Mouse (Mus musculus) hindbrain, embryonic 16.5 days (tissue): ENCODE results near the gene Cd81. TPM values are rescaled to one million over a fixed set of nuclear protein-coding genes. Genes with fewer than 3 reads are reported as not detected.

Experiments
- ATAC-seq: fragments of 200-750 bp; cut with Nextera tagmentation; 2 replicates; pipeline ENCODE4 v1.8.0; 2017; ENCODE audit warnings: moderate TSS enrichment, moderate library complexity
- H3K27ac ChIP-seq: fragments of 300-500 bp; sonication (generic); 2 replicates; pipeline ENCODE4 v1.5.1; 2014; ENCODE audit warnings: low read depth, mild to moderate bottlenecking, control low read depth, low read length, moderate library complexity
- H3K27me3 ChIP-seq: fragments of 300-500 bp; sonication (generic); replicated peaks from 2 replicates; pipeline ENCODE4 v1.6.1; 2014; ENCODE audit warnings: low read length; ENCODE audit not compliant: control insufficient read depth, insufficient read depth
- H3K36me3 ChIP-seq: fragments of 300-500 bp; sonication (generic); 2 replicates; pipeline ENCODE4 v1.6.1; 2014; ENCODE audit warnings: mild to moderate bottlenecking, low read length, moderate library complexity, mixed read lengths; ENCODE audit not compliant: control insufficient read depth, insufficient read depth
- H3K4me1 ChIP-seq: fragments of 300-500 bp; sonication (generic); 2 replicates; pipeline ENCODE4 v1.6.1; 2014; ENCODE audit warnings: low read depth, low read length; ENCODE audit not compliant: control insufficient read depth, insufficient read depth
- H3K4me2 ChIP-seq: fragments of 300-500 bp; sonication (generic); 2 replicates; pipeline ENCODE4 v1.6.1; 2014; ENCODE audit warnings: mild to moderate bottlenecking, low read length, control low read depth, moderate library complexity
- H3K4me3 ChIP-seq: fragments of 300-500 bp; sonication (generic); 2 replicates; pipeline ENCODE4 v1.5.1; 2014; ENCODE audit warnings: mild to moderate bottlenecking, low read length, control low read depth, moderate library complexity
- H3K9ac ChIP-seq: fragments of 300-500 bp; sonication (generic); 2 replicates; pipeline ENCODE4 v1.6.1; 2014; ENCODE audit warnings: low read depth, mild to moderate bottlenecking, control low read depth, low read length, moderate library complexity
- H3K9me3 ChIP-seq: fragments of 300-500 bp; sonication (generic); 2 replicates; pipeline ENCODE4 v1.6.1; 2014; ENCODE audit warnings: mild to moderate bottlenecking, low read length, moderate library complexity; ENCODE audit not compliant: control insufficient read depth
- WGBS: fragments of 180-500 bp; shearing (Covaris S2); extraction: QIAGEN DNeasy Blood & Tissue Kit; methylation state at CpG from one replicate; pipeline ENCODE4 v1.1.7; 2014; 5-methylcytosine and 5-hydroxymethylcytosine counted together
- polyA plus RNA-seq: library from polyadenylated mRNA; unstranded; fragments of >200 nt; fragmentation: Nextera tagmentation; extraction: Ambion mirVana; gene quantifications from 2 replicates; pipeline ENCODE4 v1.2.1, GENCODE M21; 2015

Gene Cd81
- polyA plus RNA-seq, 1 experiment from 2014 or later, result 585 TPM

GRCm38 (mm10) chr7:143042897-143043300 lies 9.6 kb upstream of the Cd81 start:
- no peaks in the 10 kb centered on the region for H3K4me1 ChIP-seq
- no peaks in the 10 kb centered on the region for H3K36me3 ChIP-seq
- 89% methylated on average over 3 of the region's 3 CpGs for WGBS
- H3K27ac ChIP-seq, result no peak overlapping the region
- H3K4me2 ChIP-seq, result no peak overlapping the region
- ATAC-seq, result no peak
- no peak overlapping the region for H3K9ac ChIP-seq
- H3K27me3 ChIP-seq, result no peaks in the 10 kb centered on the region
- no peak overlapping the region for H3K4me3 ChIP-seq
- H3K9me3 ChIP-seq, result no peaks in the 10 kb centered on the region

GRCm38 (mm10) chr7:143044049-143044825 lies 8.3 kb upstream of the Cd81 start:
- no peak overlapping the region for H3K4me2 ChIP-seq
- no peak for ATAC-seq
- WGBS, result 94% methylated on average over 2 of the region's 2 CpGs

GRCm38 (mm10) chr7:143044826-143045206 lies 7.7 kb upstream of the Cd81 start:
- Histone ChIP-seq H3K27me3 (no peaks in the 10 kb centered on the region), H3K36me3 (no peaks in the 10 kb centered on the region), H3K9ac (no peak overlapping the region), H3K4me2 (no peak overlapping the region), H3K4me1 (no peaks in the 10 kb centered on the region), H3K27ac (no peak overlapping the region), H3K4me3 (no peak overlapping the region), H3K9me3 (no peaks in the 10 kb centered on the region)
- ATAC-seq, result no peak

More at GRCm38 (mm10) chr7:143044049-143044825, 8.3 kb upstream of the Cd81 start:
- no peak overlapping the region for H3K4me3 ChIP-seq
- no peaks in the 10 kb centered on the region for H3K4me1 ChIP-seq
- no peaks in the 10 kb centered on the region for H3K36me3 ChIP-seq
- H3K9ac ChIP-seq, result no peak overlapping the region
- no peak overlapping the region for H3K27ac ChIP-seq
- H3K27me3 ChIP-seq, result no peaks in the 10 kb centered on the region
- no peaks in the 10 kb centered on the region for H3K9me3 ChIP-seq

GRCm38 (mm10) chr7:143046358-143046757 lies 6.2 kb upstream of the Cd81 start:
- Histone ChIP-seq H3K27me3 (no peaks in the 10 kb centered on the region), H3K9me3 (no peaks in the 10 kb centered on the region), H3K4me1 (no peaks in the 10 kb centered on the region), H3K9ac (no peak overlapping the region), H3K4me2 (no peak overlapping the region), H3K27ac (no peak overlapping the region), H3K4me3 (no peak overlapping the region), H3K36me3 (no peaks in the 10 kb centered on the region)
- no peak for ATAC-seq
- 80% methylated on average over 7 of the region's 7 CpGs for WGBS

GRCm38 (mm10) chr7:143049331-143049730 lies 3.2 kb upstream of the Cd81 start:
- 81% methylated on average over 3 of the region's 3 CpGs for WGBS

GRCm38 (mm10) chr7:143049841-143050816 lies 2.4 kb upstream of the Cd81 start:
- H3K36me3 ChIP-seq, result no peaks in the 10 kb centered on the region
- peaks cover 20% of the 10 kb centered on the region for H3K4me1 ChIP-seq
- H3K27ac ChIP-seq, result no peak overlapping the region
- ATAC-seq, result no peak
- H3K9ac ChIP-seq, result no peak overlapping the region
- no peaks in the 10 kb centered on the region for H3K9me3 ChIP-seq
- no peak overlapping the region for H3K4me2 ChIP-seq
- no peaks in the 10 kb centered on the region for H3K27me3 ChIP-seq
- no peak overlapping the region for H3K4me3 ChIP-seq
- 98% methylated on average over 3 of the region's 3 CpGs for WGBS

More at GRCm38 (mm10) chr7:143049331-143049730, 3.2 kb upstream of the Cd81 start:
- no peaks in the 10 kb centered on the region for H3K27me3 ChIP-seq
- H3K9me3 ChIP-seq, result no peaks in the 10 kb centered on the region
- H3K4me2 ChIP-seq, result no peak overlapping the region
- peaks cover 12% of the 10 kb centered on the region for H3K4me1 ChIP-seq
- no peak overlapping the region for H3K27ac ChIP-seq
- no peaks in the 10 kb centered on the region for H3K36me3 ChIP-seq
- no peak for ATAC-seq
- H3K9ac ChIP-seq, result no peak overlapping the region
- no peak overlapping the region for H3K4me3 ChIP-seq

- H3K27ac ChIP-seq, result no peak overlapping the region
These were observed 1.2 kb upstream of the Cd81 start for GRCm38 (mm10) chr7:143051316-143051715.

GRCm38 (mm10) chr7:143053008-143053899 lies 715 bp downstream of the Cd81 start:
- H3K4me1 ChIP-seq, result peaks cover 42% of the 10 kb centered on the region
- peak overlapping the region; percentile 93 for H3K4me2 ChIP-seq
- 0% methylated on average over 38 of the region's 46 CpGs for WGBS
- H3K27ac ChIP-seq, result peak overlapping the region; percentile 78
- no peaks in the 10 kb centered on the region for H3K36me3 ChIP-seq
- H3K4me3 ChIP-seq, result peak overlapping the region; percentile 86
- H3K9ac ChIP-seq, result peak overlapping the region; percentile 81
- peak; percentile 83 for ATAC-seq
- H3K9me3 ChIP-seq, result no peaks in the 10 kb centered on the region
- no peaks in the 10 kb centered on the region for H3K27me3 ChIP-seq

More at GRCm38 (mm10) chr7:143051316-143051715, 1.2 kb upstream of the Cd81 start:
- no peaks in the 10 kb centered on the region for H3K27me3 ChIP-seq
- H3K9ac ChIP-seq, result no peak overlapping the region
- H3K4me2 ChIP-seq, result no peak overlapping the region
- no peaks in the 10 kb centered on the region for H3K9me3 ChIP-seq
- no peaks in the 10 kb centered on the region for H3K36me3 ChIP-seq
- H3K4me1 ChIP-seq, result peaks cover 32% of the 10 kb centered on the region
- 64% methylated on average over 2 of the region's 2 CpGs for WGBS
- no peak overlapping the region for H3K4me3 ChIP-seq
- no peak for ATAC-seq
